Mouse (Mus musculus) limb, embryonic 15.5 days (tissue): ENCODE measurements around the gene Mark2. TPM values are rescaled to one million over a fixed set of nuclear protein-coding genes. Genes with fewer than 3 reads are reported as not detected.

Source experiments
- ATAC-seq: fragments of 200-750 bp; cut with Nextera tagmentation; 2 replicates; pipeline ENCODE4 v1.8.0; 2017; ENCODE audit warnings: low read depth, moderate TSS enrichment; ENCODE audit not compliant: insufficient number of reproducible peaks, low FRiP score, low TSS enrichment
- H3K27ac ChIP-seq: fragments of 300-500 bp; sonication (generic); 2 replicates; pipeline ENCODE4 v1.5.1; 2015; ENCODE audit warnings: moderate library complexity, mild to moderate bottlenecking, inconsistent platforms
- H3K27me3 ChIP-seq: fragments of 300-500 bp; sonication (generic); 2 replicates; pipeline ENCODE4 v1.6.1; 2015; ENCODE audit warnings: inconsistent platforms
- H3K36me3 ChIP-seq: fragments of 300-500 bp; sonication (generic); 2 replicates; pipeline ENCODE4 v1.6.1; 2015; ENCODE audit warnings: inconsistent platforms
- H3K4me1 ChIP-seq: fragments of 300-500 bp; sonication (generic); 2 replicates; pipeline ENCODE4 v1.6.1; 2015; ENCODE audit warnings: inconsistent platforms
- H3K4me2 ChIP-seq: fragments of 300-500 bp; sonication (generic); 2 replicates; pipeline ENCODE4 v1.6.1; 2015; ENCODE audit warnings: mild to moderate bottlenecking, inconsistent platforms
- H3K4me3 ChIP-seq: fragments of 300-500 bp; sonication (generic); 2 replicates; pipeline ENCODE4 v1.5.1; 2015; ENCODE audit warnings: mild to moderate bottlenecking, inconsistent platforms
- H3K9ac ChIP-seq: fragments of 300-500 bp; sonication (generic); 2 replicates; pipeline ENCODE4 v1.6.1; 2015; ENCODE audit warnings: inconsistent platforms
- H3K9me3 ChIP-seq: fragments of 300-500 bp; sonication (generic); 2 replicates; pipeline ENCODE4 v1.6.1; 2016; ENCODE audit warnings: inconsistent platforms
- WGBS: fragments of 180-500 bp; shearing (Covaris S2); methylation state at CpG from one replicate; pipeline ENCODE4 v1.1.7; 2015; 5-methylcytosine and 5-hydroxymethylcytosine counted together
- polyA plus RNA-seq: library from polyadenylated mRNA; unstranded; fragments of >200 nt; fragmentation: Nextera tagmentation; extraction: Ambion mirVana; gene quantifications from 2 replicates; pipeline ENCODE4 v1.2.1, GENCODE M21; 2015

Gene Mark2
- polyA plus RNA-seq, 1 experiment from 2014 or later, result 46.4 TPM

DNA sequence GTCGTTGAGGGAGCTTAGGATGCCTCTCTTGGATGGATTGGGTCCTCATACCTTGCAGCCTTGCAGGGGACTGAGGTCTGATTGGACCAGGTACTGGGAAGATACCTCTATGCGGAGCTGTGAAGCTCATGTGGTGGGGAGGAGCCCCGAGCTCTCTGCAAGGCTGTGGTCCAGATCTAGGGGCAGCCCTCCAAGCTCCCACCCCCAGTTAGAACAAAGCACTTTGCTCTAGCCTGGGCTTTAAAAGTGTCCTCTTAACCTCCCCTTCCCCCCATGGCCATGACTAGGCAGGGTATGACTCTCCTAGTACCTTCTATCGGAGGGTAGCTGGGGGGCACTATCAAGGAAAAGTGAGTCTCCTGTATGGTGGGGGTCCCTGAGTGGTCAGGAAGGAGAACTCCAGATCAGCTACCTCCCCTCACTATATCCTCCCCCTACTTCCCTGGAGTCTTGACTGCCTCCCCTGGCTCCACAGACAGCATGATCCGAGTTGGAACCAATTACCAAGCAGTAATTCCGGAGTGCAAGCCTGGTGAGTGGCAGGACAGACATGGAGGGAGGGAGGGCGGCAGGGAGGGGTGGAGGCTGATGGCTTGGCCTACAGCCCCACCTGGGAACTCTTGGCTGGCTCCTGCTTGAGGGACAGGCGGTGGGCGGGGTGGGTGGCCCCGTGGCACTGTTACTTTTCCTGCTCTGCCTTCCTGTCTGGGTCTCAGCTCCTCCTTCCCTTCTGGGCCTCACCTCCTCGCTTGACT is 72.2 kb downstream of the Mark2 start:
- Histone ChIP-seq H3K27me3 (no peaks in the 10 kb centered on the region), H3K9me3 (no peaks in the 10 kb centered on the region), H3K36me3 (peaks cover 41% of the 10 kb centered on the region), H3K4me3 (peak overlapping the region; percentile 75), H3K27ac (peak overlapping the region; percentile 94), H3K4me2 (peak overlapping the region; percentile 83), H3K9ac (peak overlapping the region; percentile 82), H3K4me1 (peaks cover 64% of the 10 kb centered on the region)
- no peak for ATAC-seq
- WGBS, result 5% methylated on average over 10 of the region's 11 CpGs

DNA sequence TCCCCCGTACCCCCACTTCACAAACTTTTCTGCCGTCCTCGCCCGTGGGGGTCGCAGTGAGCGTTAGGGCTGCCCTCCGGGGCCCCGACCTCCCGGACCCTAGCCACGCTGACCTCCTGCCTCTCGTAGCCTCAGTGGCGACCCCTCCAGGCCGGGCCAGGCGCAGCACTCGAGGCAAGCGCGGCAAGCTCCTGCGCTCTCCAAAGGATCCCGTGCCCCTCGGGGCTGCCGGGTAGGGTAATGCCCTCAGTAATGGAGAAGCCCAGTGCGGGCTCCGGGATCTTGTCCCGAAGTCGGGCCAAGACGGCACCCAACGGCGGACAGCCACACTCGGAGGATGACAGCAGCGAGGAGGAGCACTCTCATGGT is 73.0 kb downstream of the Mark2 start:
- H3K36me3 ChIP-seq, result peaks cover 34% of the 10 kb centered on the region
- peak overlapping the region; percentile 75 for H3K4me3 ChIP-seq
- H3K4me1 ChIP-seq, result peaks cover 64% of the 10 kb centered on the region
- H3K27ac ChIP-seq, result peak overlapping the region; percentile 94
- under 1% methylated on average over 28 of the region's 30 CpGs for WGBS
- no peak for ATAC-seq
- peak overlapping the region; percentile 82 for H3K9ac ChIP-seq
- no peaks in the 10 kb centered on the region for H3K9me3 ChIP-seq
- H3K27me3 ChIP-seq, result no peaks in the 10 kb centered on the region
- peak overlapping the region; percentile 83 for H3K4me2 ChIP-seq

DNA sequence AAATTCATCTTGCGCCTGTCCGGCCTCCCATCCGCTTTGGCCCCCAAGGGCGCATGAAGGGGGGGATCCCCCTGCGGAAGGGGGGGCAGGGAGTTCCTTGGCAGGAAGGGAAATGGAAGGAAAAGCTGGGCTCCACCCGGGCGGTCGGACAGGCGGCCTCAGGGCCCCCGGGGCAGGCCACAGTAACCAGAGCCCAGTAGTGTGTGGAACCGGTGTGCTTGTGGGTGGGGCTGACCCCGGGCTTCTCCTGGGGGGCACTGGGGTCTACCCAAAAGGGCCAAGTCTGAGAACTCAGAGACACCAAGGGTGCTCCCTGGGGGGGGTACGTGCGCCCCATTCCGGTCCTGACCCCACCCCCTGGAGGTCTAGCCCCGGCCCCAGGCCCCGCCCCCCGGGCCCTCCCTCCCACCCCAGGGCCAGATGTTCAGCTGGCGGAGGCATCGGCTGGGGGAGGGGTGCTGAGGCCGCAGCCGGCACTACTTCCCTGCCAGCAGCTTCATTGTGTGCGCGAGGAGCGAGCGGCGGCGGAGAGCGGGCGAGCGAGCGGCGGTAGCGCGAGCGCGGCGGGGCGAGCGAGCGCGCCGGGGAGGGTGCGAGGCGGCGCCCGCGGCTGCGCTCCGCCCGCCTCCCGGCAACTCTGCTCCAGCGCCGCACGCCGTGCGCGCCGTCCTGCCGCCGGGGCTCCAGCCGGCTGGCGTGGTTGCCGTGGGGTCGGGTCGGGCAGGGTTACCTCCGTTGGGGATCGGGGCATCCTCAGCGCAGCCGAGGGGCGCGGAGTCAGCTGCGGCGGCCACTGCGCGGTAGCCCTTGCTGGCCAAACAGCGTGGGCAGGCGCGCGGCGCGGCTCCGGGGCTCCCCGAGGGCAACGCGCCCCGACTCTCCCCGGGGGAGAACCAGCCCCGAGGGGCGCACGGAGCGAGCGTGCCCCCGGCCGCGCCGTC is 73.6 kb downstream of the Mark2 start:
- H3K4me2 ChIP-seq, result peak overlapping the region; percentile 83
- no peaks in the 10 kb centered on the region for H3K27me3 ChIP-seq
- H3K9me3 ChIP-seq, result no peaks in the 10 kb centered on the region
- peak overlapping the region; percentile 82 for H3K9ac ChIP-seq
- H3K4me1 ChIP-seq, result peaks cover 64% of the 10 kb centered on the region
- under 1% methylated on average over 90 of the region's 97 CpGs for WGBS
- H3K36me3 ChIP-seq, result peaks cover 27% of the 10 kb centered on the region
- peak overlapping the region; percentile 94 for H3K27ac ChIP-seq
- peak; percentile 68 for ATAC-seq
- peak overlapping the region; percentile 75 for H3K4me3 ChIP-seq

DNA sequence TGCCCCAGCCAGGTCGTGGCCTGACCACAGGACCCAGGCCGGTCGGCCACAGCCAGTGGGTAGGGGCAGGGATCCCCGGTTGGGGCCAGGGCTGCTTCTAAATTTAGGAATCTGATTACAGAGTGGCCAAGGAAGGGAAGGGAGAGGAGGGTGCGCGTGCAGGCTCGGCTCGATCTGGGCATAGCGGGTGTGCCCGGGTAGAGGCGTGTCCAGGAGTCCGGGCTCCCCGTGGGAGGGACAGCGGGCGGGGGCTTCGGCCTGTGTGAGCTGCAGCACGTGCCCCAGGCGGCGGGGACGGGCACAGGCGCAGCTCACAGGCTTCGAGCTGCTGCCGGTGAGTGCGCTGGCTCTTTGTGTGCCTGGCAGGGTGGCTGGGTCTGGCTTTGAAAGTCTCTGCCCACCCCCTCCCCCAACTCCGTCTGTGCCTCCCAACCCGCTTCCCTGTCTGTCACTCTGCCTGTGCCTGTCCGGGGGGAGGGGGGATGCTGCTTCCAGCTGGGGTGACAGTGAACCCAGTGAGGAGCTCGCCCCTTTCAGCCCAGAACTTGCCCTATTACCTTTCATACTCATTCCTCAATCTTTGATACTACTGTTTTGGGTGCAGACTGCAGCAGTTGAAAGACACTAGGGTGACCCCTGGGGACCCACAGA is 74.4 kb downstream of the Mark2 start, which contains the start of gene Rcor2:
Gene Rcor2 (plus strand): TSS at position 235 of the 651 bp plus-strand sequence.
- H3K27ac ChIP-seq, result peak within 1 kb of the TSS; percentile 94
- peak within 1 kb of the TSS; percentile 75 for H3K4me3 ChIP-seq
- WGBS, result 2% methylated on average over 28 of the region's 28 CpGs
- no peaks in the 10 kb centered on the region for H3K27me3 ChIP-seq
- H3K9ac ChIP-seq, result peak within 1 kb of the TSS; percentile 82
- H3K9me3 ChIP-seq, result no peaks in the 10 kb centered on the region
- H3K4me2 ChIP-seq, result peak within 1 kb of the TSS; percentile 83
- ATAC-seq, result peak; percentile 59
- peaks cover 64% of the 10 kb centered on the region for H3K4me1 ChIP-seq
- peaks cover 19% of the 10 kb centered on the region for H3K36me3 ChIP-seq

GRCm38 (mm10) chr19:7266421-7266831 is 75.2 kb downstream of the Mark2 start:
- peaks cover 63% of the 10 kb centered on the region for H3K4me1 ChIP-seq
- H3K4me2 ChIP-seq, result no peak overlapping the region
- ATAC-seq, result no peak
- peak overlapping the region; percentile 94 for H3K27ac ChIP-seq
- no peaks in the 10 kb centered on the region for H3K27me3 ChIP-seq
- no peaks in the 10 kb centered on the region for H3K9me3 ChIP-seq
- no peak overlapping the region for H3K4me3 ChIP-seq
- peaks cover 11% of the 10 kb centered on the region for H3K36me3 ChIP-seq
- WGBS, result 51% methylated on average over 4 of the region's 4 CpGs
- H3K9ac ChIP-seq, result no peak overlapping the region

- Histone ChIP-seq H3K27ac (peak overlapping the region; percentile 94), H3K27me3 (no peaks in the 10 kb centered on the region), H3K36me3 (peaks cover 3% of the 10 kb centered on the region), H3K9me3 (no peaks in the 10 kb centered on the region), H3K9ac (no peak overlapping the region), H3K4me3 (no peak overlapping the region), H3K4me2 (no peak overlapping the region), H3K4me1 (peaks cover 55% of the 10 kb centered on the region)
- 32% methylated on average over 14 of the region's 14 CpGs for WGBS
- no peak for ATAC-seq
These were observed 76.0 kb downstream of the Mark2 start for GRCm38 (mm10) chr19:7265478-7266191.

- Histone ChIP-seq H3K4me2 (peak overlapping the region; percentile 15; the same call in 1 of the 2 replicates), H3K9me3 (no peaks in the 10 kb centered on the region), H3K36me3 (no peaks in the 10 kb centered on the region), H3K27ac (peak overlapping the region; percentile 94), H3K4me1 (peaks cover 50% of the 10 kb centered on the region), H3K4me3 (no peak overlapping the region), H3K9ac (no peak overlapping the region), H3K27me3 (no peaks in the 10 kb centered on the region)
- 24% methylated on average over 6 of the region's 6 CpGs for whole genome bisulfite sequencing
- no peak for ATAC-seq
These were observed 76.8 kb downstream of the Mark2 start for GRCm38 (mm10) chr19:7264766-7265331.

DNA sequence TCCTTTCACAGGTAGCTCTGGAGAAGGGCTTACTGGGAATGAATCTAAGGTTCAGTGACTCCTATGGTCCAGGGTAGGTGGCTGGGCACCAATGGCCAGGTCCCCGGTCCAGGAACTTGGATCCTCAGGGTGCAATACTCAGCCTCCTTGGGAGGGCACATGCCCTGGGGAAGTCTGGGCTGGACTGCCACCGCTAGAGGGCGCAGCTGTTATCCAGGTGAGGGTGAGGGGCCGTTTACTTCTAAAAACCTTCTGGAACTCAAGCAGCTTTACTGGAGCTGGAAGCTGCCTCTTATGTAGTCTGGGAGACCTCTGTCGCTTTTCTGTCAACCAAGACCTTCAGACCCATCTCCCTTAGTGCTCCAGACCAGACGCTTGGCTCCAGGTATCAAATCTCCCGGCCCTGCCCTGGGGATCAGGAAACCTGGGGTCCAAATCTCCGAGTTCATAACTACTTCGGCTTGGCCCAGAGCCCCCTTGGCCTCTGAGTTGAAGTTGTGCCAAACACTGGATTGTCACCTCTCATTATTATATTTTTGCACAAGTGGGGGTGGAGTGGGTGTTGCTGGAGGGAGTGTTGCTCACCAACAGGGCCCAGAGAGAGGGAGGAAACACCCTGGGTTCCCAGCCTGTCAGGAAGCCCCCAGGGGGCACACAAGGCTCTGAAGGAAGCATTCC is 77.4 kb downstream of the Mark2 start:
- Histone ChIP-seq H3K9me3 (no peaks in the 10 kb centered on the region), H3K27ac (peak overlapping the region; percentile 94), H3K4me3 (no peak overlapping the region), H3K4me1 (peaks cover 43% of the 10 kb centered on the region), H3K27me3 (no peaks in the 10 kb centered on the region), H3K36me3 (no peaks in the 10 kb centered on the region), H3K9ac (no peak overlapping the region), H3K4me2 (0 out of 2 replicates have a peak overlapping the region, but pooled peaks have one; percentile 15)
- ATAC-seq, result no peak
- WGBS, result 9% methylated on average over 9 of the region's 9 CpGs

DNA sequence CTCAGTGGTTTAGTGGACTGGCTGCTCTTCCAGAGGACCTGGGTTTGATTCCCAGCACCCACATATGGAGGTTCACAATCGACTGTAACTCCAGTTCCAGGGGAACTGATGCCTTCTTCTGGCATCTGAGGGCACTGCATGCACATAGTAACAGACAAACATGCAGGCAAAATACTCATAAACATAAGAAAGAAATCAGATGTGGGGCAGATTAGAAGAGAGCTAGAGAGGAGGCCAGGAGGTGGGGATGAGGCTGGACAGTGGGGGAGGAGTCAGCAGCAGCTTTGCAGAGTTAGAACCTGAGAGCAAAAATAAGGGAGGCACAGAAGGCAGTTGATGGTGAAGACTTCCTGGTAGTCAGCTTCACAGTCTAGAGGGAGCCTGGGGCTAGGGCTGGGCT is 79.1 kb downstream of the Mark2 start:
- no peaks in the 10 kb centered on the region for H3K36me3 ChIP-seq
- no peak overlapping the region for H3K9ac ChIP-seq
- no peak overlapping the region for H3K4me2 ChIP-seq
- no peak for ATAC-seq
- H3K27me3 ChIP-seq, result no peaks in the 10 kb centered on the region
- WGBS, result 80% methylated on average over 1 of the region's 1 CpGs
- no peak overlapping the region for H3K4me3 ChIP-seq
- H3K27ac ChIP-seq, result no peak overlapping the region
- no peaks in the 10 kb centered on the region for H3K9me3 ChIP-seq
- peaks cover 37% of the 10 kb centered on the region for H3K4me1 ChIP-seq

GRCm38 (mm10) chr19:7261964-7262363 is 79.7 kb downstream of the Mark2 start:
- 92% methylated on average over 3 of the region's 3 CpGs for WGBS
- H3K27ac ChIP-seq, result no peak overlapping the region
- no peak overlapping the region for H3K9ac ChIP-seq
- H3K9me3 ChIP-seq, result no peaks in the 10 kb centered on the region
- H3K27me3 ChIP-seq, result no peaks in the 10 kb centered on the region
- ATAC-seq, result no peak
- no peak overlapping the region for H3K4me3 ChIP-seq
- no peaks in the 10 kb centered on the region for H3K36me3 ChIP-seq
- peaks cover 31% of the 10 kb centered on the region for H3K4me1 ChIP-seq
- H3K4me2 ChIP-seq, result no peak overlapping the region
